Mouse (Mus musculus): ENCODE measurements around the gene Ttc30a1.

- TF ChIP-seq POLR2A (IDR thresholded peaks at IDR 0.05; ENCODE audit: control insufficient read depth, extremely low read depth, insufficient read depth, low read length, poor library complexity) (no peak), CTCF (IDR thresholded peaks at IDR 0.05; ENCODE audit: borderline replicate concordance, control insufficient read depth, extremely low read depth, insufficient read depth, low read length, poor library complexity) (no peak)
Measured at GRCm38 (mm10) chr2:75988378-75988777, 6.6 kb upstream of the Ttc30a1 start.
